Mouse (Mus musculus) ES-E14 (cell line): Measurements from ENCODE around the gene Smchd1.

Experiments
- HCFC1 ChIP-seq: IDR thresholded peaks from 2 replicates; pipeline ENCODE4 v1.6.1; 2012; ENCODE audit warnings: low read length, inconsistent platforms, borderline replicate concordance; ENCODE audit not compliant: insufficient read depth
- ZNF384 ChIP-seq: IDR thresholded peaks from 2 replicates; pipeline ENCODE4 v1.6.1; 2012; ENCODE audit warnings: low read depth, low read length, inconsistent platforms

- no peak for TF ChIP-seq ZNF384
- no peak for TF ChIP-seq HCFC1
Measured at GRCm38 (mm10) chr17:71380346-71380745, 94.8 kb downstream of the Smchd1 start.
